ENCODE assay signal across 19 mouse cellular contexts in genomic region chr5:65005251-65005650, GRCm38 (mm10). TPM values are rescaled to one million over a fixed set of nuclear protein-coding genes. Genes with fewer than 3 reads are reported as not detected.
DNase-seq lines count a peak whose midpoint lies in the region; ATAC-seq and TF ChIP-seq lines count a peak whose summit lies in the region.
"Had no signal": no experiment of that assay in that cellular context is flagged by ENCODE, and none has a peak within 500 bp of the region (broad histone marks: within the 10 kb centered on the region; RNA-seq: fewer than 3 reads in every experiment).

No protein-coding gene starts in this region.

- no peaks in the 10 kb centered on the region for H3K36me3 ChIP-seq in thymus, adult 2 months (ENCODE audit: control insufficient read depth, insufficient read depth, low read length)
- H3K36me3 ChIP-seq: forebrain, embryonic 12.5 days; hindbrain, embryonic 13.5 days had no signal

- H3K4me1 ChIP-seq in thymus, adult 2 months (replicated peaks; ENCODE audit: control insufficient read depth, insufficient read depth, low read length), result peaks cover 19% of the 10 kb centered on the region

- 39% methylated on average over 4 of the region's 4 CpGs for WGBS in thymus, adult 2 months

- H3K27me3 ChIP-seq in thymus, adult 2 months (ENCODE audit: control insufficient read depth, insufficient read depth, low read length), result no peaks in the 10 kb centered on the region
- H3K27me3 ChIP-seq: embryonic facial prominence, embryonic 12.5 days; forebrain, embryonic 12.5 days; hindbrain, embryonic 13.5 days had no signal

- TF ChIP-seq POLR2A in thymus, adult 2 months (IDR thresholded peaks at IDR 0.05; ENCODE audit: control insufficient read depth, extremely low read depth, insufficient read depth, low read length, poor library complexity), result no peak

- 0 out of 2 replicates have a peak overlapping the region, but pooled peaks have one; percentile 63 for H3K27ac ChIP-seq in layer of hippocampus, adult 2 months
- H3K27ac ChIP-seq in thymus, adult 2 months (ENCODE audit: control insufficient read depth, insufficient read depth, low read length), result peak overlapping the region; percentile 36; the same call in 1 of the 2 replicates
- H3K27ac ChIP-seq: embryonic facial prominence, embryonic 12.5 days; forebrain, embryonic 12.5 days; heart, embryonic 10.5 days; hindbrain, embryonic 13.5 days had no signal

- DNase-seq in layer of hippocampus, adult 2 months (ENCODE audit: low spot score in 2 of 2), result no peak
- no peak for DNase-seq in layer of hippocampus, postnatal 25 days (ENCODE audit: extremely low spot score in 1 of 2, low spot score in 1 of 2)
- no peak for DNase-seq in thymus, adult 2 months
- DNase-seq in thymus, adult 18-20 months, result no peak
- no peak for DNase-seq in neural tube, embryonic 10.5 days (ENCODE audit: extremely low spot score, low spot score)
- DNase-seq: cerebellum, adult 11-12 months; cerebellum, adult 9-10 months; gastrocnemius, postnatal 10 days; heart, adult 18-20 months; heart, postnatal 10 days; heart, postnatal 4 days had no signal

- TF ChIP-seq CTCF in layer of hippocampus, adult 2 months (conservative IDR thresholded peaks at IDR 0.05), result no peak
- TF ChIP-seq CTCF in thymus, adult 2 months (IDR thresholded peaks at IDR 0.05; ENCODE audit: borderline replicate concordance, control insufficient read depth, extremely low read depth, insufficient read depth, low read length, poor library complexity), result no peak

- H3K4me3 ChIP-seq in layer of hippocampus, adult 2 months, result no peak overlapping the region
- no peak overlapping the region for H3K4me3 ChIP-seq in thymus, adult 2 months (ENCODE audit: control insufficient read depth, insufficient read depth, low read length)
- H3K4me3 ChIP-seq: embryonic facial prominence, embryonic 12.5 days; forebrain, embryonic 12.5 days; heart, embryonic 10.5 days; hindbrain, embryonic 13.5 days had no signal

- peak; percentile 33 for ATAC-seq in inflammation-experienced regulatory T-cells, adult 6 months
- ATAC-seq: activated CD4-positive, CD25-positive, alpha-beta regulatory T cell, adult 4 months; forebrain, embryonic 16.5 days had no signal

RNA-seq across cellular contexts. Expression of gene Fam114a1, which starts 35.4 kb away (rescaled TPM):
- total RNA-seq in layer of hippocampus, adult 2 months (2021), result 1 to 10 TPM; 4.2 to 5.8 TPM
- 1 to 10 TPM; 5.2 to 5.8 TPM for total RNA-seq in layer of hippocampus, postnatal 25 days (2021)
- 3.4 and 6.8 TPM in 2 replicates for polyA plus RNA-seq in thymus, adult 2 months (2012; rRNA removed)
- polyA plus RNA-seq in inflammation-experienced regulatory T-cells, adult 6 months (2017; shearing (Covaris generic)), result 1 to 10 TPM in 2 of 3 experiments, under 1 TPM in 1; 0.82 to 3.7 (median 3.4) TPM
- total RNA-seq: MEL had no signal

RNA-seq across cellular contexts. Expression of gene Tlr6, which starts 45.4 kb away (rescaled TPM):
- total RNA-seq in layer of hippocampus, adult 2 months (2021), result 1 to 10 TPM in 1 of 2 experiments, under 1 TPM in 1; 0.95 to 1.0 TPM
- total RNA-seq in layer of hippocampus, postnatal 25 days (2021), result 1 to 10 TPM in 1 of 2 experiments, under 1 TPM in 1; 0.39 to 1.1 TPM
- polyA plus RNA-seq in thymus, adult 2 months (2012; rRNA removed), result 1.5 TPM in 2 replicates
- 1 to 10 TPM; 6.5 to 9.5 (median 7.4) TPM for polyA plus RNA-seq in inflammation-experienced regulatory T-cells, adult 6 months (2017; shearing (Covaris generic))
